Mouse (Mus musculus) E14TG2a.4 (cell line): ENCODE results near the gene Rps29.

ENCODE experiments used
- CTCF ChIP-seq: conservative IDR thresholded peaks from 2 replicates; pipeline ENCODE4 v1.5.1; 2014; ENCODE audit warnings: low read length
- NANOG ChIP-seq: IDR thresholded peaks from 2 replicates; pipeline ENCODE4 v1.6.1; 2014; ENCODE audit warnings: borderline replicate concordance, low read length, mixed read lengths
- POU5F1 ChIP-seq: IDR thresholded peaks from 2 replicates; pipeline ENCODE4 v1.6.1; 2014; ENCODE audit warnings: low read length, borderline replicate concordance

DNA sequence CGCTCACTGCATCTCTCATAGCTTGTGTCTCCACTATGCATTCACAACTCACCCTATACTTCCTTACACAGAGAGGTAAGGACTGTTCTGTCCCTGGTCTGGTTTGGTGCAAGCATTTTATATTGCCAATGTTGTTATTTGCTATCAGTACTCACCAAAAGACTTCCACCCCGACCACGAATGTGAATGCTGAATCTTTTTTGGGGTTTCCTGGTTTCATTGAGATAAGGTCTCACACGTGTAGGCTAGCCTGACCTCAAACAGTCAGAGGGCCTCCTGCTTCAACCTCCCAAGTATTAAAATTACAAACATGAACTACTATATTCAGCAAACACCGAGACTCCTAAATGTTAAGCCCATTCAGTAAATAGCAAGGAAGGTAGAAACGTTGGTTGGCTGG lies 27.7 kb downstream of the Rps29 start:
- TF ChIP-seq CTCF (no peak), POU5F1 (no peak), NANOG (no peak)
